Mouse (Mus musculus) liver, adult 2 months (tissue): ENCODE measurements at regions not wholly inside any gene's neighbourhood (a gene's known extent, or its start where the extent isn't known, plus 50 kb on each side); places are given as distances from the start of the nearest gene placed in this dataset.

ENCODE experiments used
- CTCF ChIP-seq: fragments of 200-500 bp; IDR thresholded peaks from 2 replicates; pipeline ENCODE4 v1.5.1; 2011; ENCODE audit warnings: low read depth, low read length, control low read depth
- POLR2A ChIP-seq: fragments of 200-500 bp; IDR thresholded peaks from 2 replicates; pipeline ENCODE4 v1.6.1; 2011; ENCODE audit warnings: low read length, control low read depth; ENCODE audit not compliant: insufficient read depth; ENCODE audit errors: extremely low read depth

- TF ChIP-seq POLR2A (no peak), CTCF (no peak)
Measured at GRCm38 (mm10) chr15:52114368-52115036, 1770.2 kb upstream of the Gm7489 start.
